Mouse (Mus musculus): ENCODE data around the gene Pxylp1. TPM values are rescaled to one million over a fixed set of nuclear protein-coding genes. Genes with fewer than 3 reads are reported as not detected.

Pxylp1 gene
- polyA plus RNA-seq, 1 experiment from 2014 or later: 33.5 TPM

- 40% methylated on average over 27 of the region's 27 CpGs for WGBS
- peak; percentile 72 for ATAC-seq (ENCODE audit: insufficient read depth, low FRiP score, low TSS enrichment)
- no peak overlapping the region for H3K4me2 ChIP-seq (ENCODE audit: low read depth)
Measured at GRCm38 (mm10) chr9:96916620-96917538, 24.4 kb upstream of the Pxylp1 start.

GRCm38 (mm10) chr9:96916076-96916475, 23.6 kb upstream of the Pxylp1 start:
- Histone ChIP-seq H3K27ac (ENCODE audit: low read depth, low read length) (no peak overlapping the region), H3K4me3 (ENCODE audit: low read depth, low read length) (no peak overlapping the region), H3K9me3 (ENCODE audit: control insufficient read depth, low read length) (peaks cover 4% of the 10 kb centered on the region; the same call in 1 of the 2 replicates), H3K27me3 (ENCODE audit: control insufficient read depth, insufficient read depth, low read length) (no peaks in the 10 kb centered on the region), H3K36me3 (ENCODE audit: control insufficient read depth, insufficient read depth, low read length) (no peaks in the 10 kb centered on the region), H3K9ac (ENCODE audit: low read length) (no peak overlapping the region), H3K4me1 (ENCODE audit: control insufficient read depth, insufficient read depth, low read length) (no peaks in the 10 kb centered on the region), H3K4me2 (ENCODE audit: low read depth) (no peak overlapping the region)
- ATAC-seq (ENCODE audit: insufficient read depth, low FRiP score, low TSS enrichment) (0 out of 2 replicates have a peak, but pooled peaks have one; percentile 31), DNase-seq (ENCODE audit: low spot score) (no peak)
- WGBS: 56% methylated on average over 7 of the region's 7 CpGs

More at GRCm38 (mm10) chr9:96916620-96917538, 24.4 kb upstream of the Pxylp1 start:
- peak; percentile 96 for DNase-seq (ENCODE audit: low spot score)
- Histone ChIP-seq H3K36me3 (ENCODE audit: control insufficient read depth, insufficient read depth, low read length) (no peaks in the 10 kb centered on the region), H3K9ac (ENCODE audit: low read length) (no peak overlapping the region), H3K9me3 (ENCODE audit: control insufficient read depth, low read length) (peaks cover 4% of the 10 kb centered on the region; the same call in 1 of the 2 replicates), H3K27me3 (ENCODE audit: control insufficient read depth, insufficient read depth, low read length) (no peaks in the 10 kb centered on the region), H3K4me1 (ENCODE audit: control insufficient read depth, insufficient read depth, low read length) (no peaks in the 10 kb centered on the region), H3K4me3 (ENCODE audit: low read depth, low read length) (no peak overlapping the region), H3K27ac (ENCODE audit: low read depth, low read length) (no peak overlapping the region)

GRCm38 (mm10) chr9:96914851-96915250, 22.4 kb upstream of the Pxylp1 start:
- H3K4me3 ChIP-seq (ENCODE audit: low read depth, low read length): no peak overlapping the region
- H3K36me3 ChIP-seq (ENCODE audit: control insufficient read depth, insufficient read depth, low read length): no peaks in the 10 kb centered on the region
- 78% methylated on average over 6 of the region's 6 CpGs for WGBS
- no peak overlapping the region for H3K27ac ChIP-seq (ENCODE audit: low read depth, low read length)
- no peak for ATAC-seq (ENCODE audit: insufficient read depth, low FRiP score, low TSS enrichment)
- H3K9me3 ChIP-seq (ENCODE audit: control insufficient read depth, low read length): peaks cover 4% of the 10 kb centered on the region; the same call in 1 of the 2 replicates
- no peaks in the 10 kb centered on the region for H3K27me3 ChIP-seq (ENCODE audit: control insufficient read depth, insufficient read depth, low read length)
- H3K4me2 ChIP-seq (ENCODE audit: low read depth): no peak overlapping the region
- DNase-seq (ENCODE audit: low spot score): no peak
- H3K4me1 ChIP-seq (ENCODE audit: control insufficient read depth, insufficient read depth, low read length): no peaks in the 10 kb centered on the region
- H3K9ac ChIP-seq (ENCODE audit: low read length): no peak overlapping the region

- no peaks in the 10 kb centered on the region for H3K27me3 ChIP-seq (ENCODE audit: control insufficient read depth, insufficient read depth, low read length)
- no peak overlapping the region for H3K4me3 ChIP-seq (ENCODE audit: low read depth, low read length)
- 88% methylated on average over 3 of the region's 3 CpGs for WGBS
- no peaks in the 10 kb centered on the region for H3K36me3 ChIP-seq (ENCODE audit: control insufficient read depth, insufficient read depth, low read length)
- no peak for ATAC-seq (ENCODE audit: insufficient read depth, low FRiP score, low TSS enrichment)
- no peaks in the 10 kb centered on the region for H3K4me1 ChIP-seq (ENCODE audit: control insufficient read depth, insufficient read depth, low read length)
- no peak overlapping the region for H3K27ac ChIP-seq (ENCODE audit: low read depth, low read length)
- no peak for DNase-seq (ENCODE audit: low spot score)
- H3K9ac ChIP-seq (ENCODE audit: low read length): no peak overlapping the region
- no peaks in the 10 kb centered on the region for H3K9me3 ChIP-seq (ENCODE audit: control insufficient read depth, low read length)
- H3K4me2 ChIP-seq (ENCODE audit: low read depth): no peak overlapping the region
Measured at GRCm38 (mm10) chr9:96914005-96914404, 21.5 kb upstream of the Pxylp1 start.

- Histone ChIP-seq H3K36me3 (ENCODE audit: control insufficient read depth, insufficient read depth, low read length) (no peaks in the 10 kb centered on the region), H3K4me1 (ENCODE audit: control insufficient read depth, insufficient read depth, low read length) (no peaks in the 10 kb centered on the region), H3K9me3 (ENCODE audit: control insufficient read depth, low read length) (no peaks in the 10 kb centered on the region), H3K4me3 (ENCODE audit: low read depth, low read length) (no peak overlapping the region), H3K9ac (ENCODE audit: low read length) (no peak overlapping the region), H3K4me2 (ENCODE audit: low read depth) (no peak overlapping the region), H3K27me3 (ENCODE audit: control insufficient read depth, insufficient read depth, low read length) (no peaks in the 10 kb centered on the region), H3K27ac (ENCODE audit: low read depth, low read length) (no peak overlapping the region)
- 84% methylated on average over 1 of the region's 1 CpGs for WGBS
- ATAC-seq (ENCODE audit: insufficient read depth, low FRiP score, low TSS enrichment) (no peak), DNase-seq (ENCODE audit: low spot score) (no peak)
Measured at GRCm38 (mm10) chr9:96909503-96909902, 17.0 kb upstream of the Pxylp1 start.

- Histone ChIP-seq H3K27ac (ENCODE audit: low read depth, low read length) (no peak overlapping the region), H3K9ac (ENCODE audit: low read length) (no peak overlapping the region), H3K4me3 (ENCODE audit: low read depth, low read length) (no peak overlapping the region), H3K27me3 (ENCODE audit: control insufficient read depth, insufficient read depth, low read length) (no peaks in the 10 kb centered on the region), H3K9me3 (ENCODE audit: control insufficient read depth, low read length) (no peaks in the 10 kb centered on the region), H3K4me2 (ENCODE audit: low read depth) (no peak overlapping the region), H3K36me3 (ENCODE audit: control insufficient read depth, insufficient read depth, low read length) (no peaks in the 10 kb centered on the region), H3K4me1 (ENCODE audit: control insufficient read depth, insufficient read depth, low read length) (no peaks in the 10 kb centered on the region)
- ATAC-seq (ENCODE audit: insufficient read depth, low FRiP score, low TSS enrichment) (no peak), DNase-seq (ENCODE audit: low spot score) (no peak)
- WGBS: 81% methylated on average over 2 of the region's 2 CpGs
Measured at GRCm38 (mm10) chr9:96908737-96909136, 16.3 kb upstream of the Pxylp1 start.

GRCm38 (mm10) chr9:96904360-96905355, 12.2 kb upstream of the Pxylp1 start:
- no peak overlapping the region for H3K9ac ChIP-seq (ENCODE audit: low read length)
- no peak for ATAC-seq (ENCODE audit: insufficient read depth, low FRiP score, low TSS enrichment)
- DNase-seq (ENCODE audit: low spot score): no peak
- H3K27me3 ChIP-seq (ENCODE audit: control insufficient read depth, insufficient read depth, low read length): no peaks in the 10 kb centered on the region
- H3K36me3 ChIP-seq (ENCODE audit: control insufficient read depth, insufficient read depth, low read length): no peaks in the 10 kb centered on the region
- no peak overlapping the region for H3K4me2 ChIP-seq (ENCODE audit: low read depth)
- H3K9me3 ChIP-seq (ENCODE audit: control insufficient read depth, low read length): no peaks in the 10 kb centered on the region
- no peaks in the 10 kb centered on the region for H3K4me1 ChIP-seq (ENCODE audit: control insufficient read depth, insufficient read depth, low read length)
- no peak overlapping the region for H3K4me3 ChIP-seq (ENCODE audit: low read depth, low read length)
- 75% methylated on average over 7 of the region's 7 CpGs for WGBS
- no peak overlapping the region for H3K27ac ChIP-seq (ENCODE audit: low read depth, low read length)

GRCm38 (mm10) chr9:96899717-96900116, 7.2 kb upstream of the Pxylp1 start:
- Histone ChIP-seq H3K4me2 (ENCODE audit: low read depth) (no peak overlapping the region), H3K27me3 (ENCODE audit: control insufficient read depth, insufficient read depth, low read length) (no peaks in the 10 kb centered on the region), H3K4me1 (ENCODE audit: control insufficient read depth, insufficient read depth, low read length) (no peaks in the 10 kb centered on the region), H3K9ac (ENCODE audit: low read length) (no peak overlapping the region), H3K36me3 (ENCODE audit: control insufficient read depth, insufficient read depth, low read length) (no peaks in the 10 kb centered on the region), H3K27ac (ENCODE audit: low read depth, low read length) (no peak overlapping the region), H3K9me3 (ENCODE audit: control insufficient read depth, low read length) (no peaks in the 10 kb centered on the region), H3K4me3 (ENCODE audit: low read depth, low read length) (no peak overlapping the region)
- DNase-seq (ENCODE audit: low spot score): no peak
- 86% methylated on average over 5 of the region's 5 CpGs for WGBS
- ATAC-seq (ENCODE audit: insufficient read depth, low FRiP score, low TSS enrichment): no peak
